Mouse (Mus musculus): ENCODE measurements around the gene Gm20671.

- TF ChIP-seq CTCF (IDR thresholded peaks at IDR 0.05; ENCODE audit: low read depth) (no peak), EP300 (IDR thresholded peaks at IDR 0.05; ENCODE audit: low read depth) (no peak)
Measured at GRCm38 (mm10) chr5:32723981-32724380, 102.9 kb downstream of the Gm20671 start.

Data from heart, postnatal 0 days (tissue).